Mouse (Mus musculus): ENCODE data around the gene Slc3a1.

- no peak for TF ChIP-seq CTCF (IDR thresholded peaks at IDR 0.05; ENCODE audit: control insufficient read depth, insufficient read depth, insufficient replicate concordance, low read depth, low read length)
- TF ChIP-seq POLR2A (IDR thresholded peaks at IDR 0.05; ENCODE audit: control insufficient read depth, low read depth, low read length) = no peak
Observed at GRCm38 (mm10) chr17:85088401-85088800, 60.2 kb downstream of the Slc3a1 start.

Measured in testis, adult 2 months (tissue).